Mouse (Mus musculus) cerebellum, adult 2 months (tissue): ENCODE data around the gene 2410002F23Rik.

Experiments
- CTCF ChIP-seq: fragments of 200-500 bp; IDR thresholded peaks from 2 replicates; pipeline ENCODE4 v1.5.1; 2011; ENCODE audit warnings: low read depth, mild to moderate bottlenecking, control low read depth, low read length, moderate library complexity, borderline replicate concordance; ENCODE audit not compliant: insufficient read depth
- POLR2A ChIP-seq: fragments of 200-500 bp; IDR thresholded peaks from 2 replicates; pipeline ENCODE4 v1.6.1; 2011; ENCODE audit warnings: low read length, control low read depth, borderline replicate concordance; ENCODE audit not compliant: insufficient read depth

DNA sequence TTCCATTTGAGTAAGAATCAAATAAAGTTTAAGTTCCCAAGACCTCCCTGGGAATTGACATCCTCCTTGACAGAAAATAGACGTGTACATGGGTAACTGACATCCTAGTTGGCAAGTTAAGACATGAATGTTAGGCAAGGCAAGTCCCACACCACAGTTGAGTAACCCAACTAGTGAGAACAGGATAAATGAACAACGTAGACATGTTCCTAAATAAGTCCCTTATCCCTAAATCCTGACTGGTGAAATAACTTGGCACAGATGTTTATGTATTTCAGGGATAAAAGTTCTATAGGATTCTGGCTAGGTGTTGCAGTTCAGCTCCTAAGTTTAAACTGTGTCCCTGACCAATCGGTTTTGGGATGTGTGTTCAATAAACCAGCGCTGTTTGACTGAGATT, 44.5 kb downstream of the 2410002F23Rik start:
- TF ChIP-seq CTCF = no peak
- TF ChIP-seq POLR2A = no peak
